Mouse (Mus musculus) stomach, embryonic 16.5 days (tissue): ENCODE measurements around the gene Timp3. TPM values are rescaled to one million over a fixed set of nuclear protein-coding genes. Genes with fewer than 3 reads are reported as not detected.
A peak's percentile ranks its signal among the peaks of the same experiment; 100 is the strongest.

Experiments
- ATAC-seq: fragments of 200-750 bp; cut with Nextera tagmentation; 2 replicates; pipeline ENCODE4 v1.8.0; 2017; ENCODE audit warnings: moderate number of reproducible peaks, moderate TSS enrichment; ENCODE audit not compliant: insufficient read depth, low FRiP score
- H3K27ac ChIP-seq: fragments of 300-500 bp; sonication (generic); 2 replicates; pipeline ENCODE4 v1.5.1; 2014; ENCODE audit warnings: low read length
- H3K27me3 ChIP-seq: fragments of 300-500 bp; sonication (generic); 2 replicates; pipeline ENCODE4 v1.6.1; 2014; ENCODE audit warnings: low read length, control low read depth, mixed read lengths; ENCODE audit not compliant: control insufficient read depth, insufficient read depth
- H3K36me3 ChIP-seq: fragments of 300-500 bp; sonication (generic); 2 replicates; pipeline ENCODE4 v1.6.1; 2014; ENCODE audit warnings: low read length; ENCODE audit not compliant: control insufficient read depth, insufficient read depth
- H3K4me1 ChIP-seq: fragments of 300-500 bp; sonication (generic); 2 replicates; pipeline ENCODE4 v1.6.1; 2014; ENCODE audit warnings: low read length, control low read depth, mixed read lengths; ENCODE audit not compliant: control insufficient read depth, insufficient read depth
- H3K4me2 ChIP-seq: fragments of 300-500 bp; sonication (generic); 2 replicates; pipeline ENCODE4 v1.6.1; 2014; ENCODE audit warnings: low read depth, low read length, mixed read lengths
- H3K4me3 ChIP-seq: fragments of 300-500 bp; sonication (generic); replicated peaks from 2 replicates; pipeline ENCODE4 v1.5.1; 2014; ENCODE audit warnings: mild to moderate bottlenecking, low read length
- H3K9ac ChIP-seq: fragments of 300-500 bp; sonication (generic); 2 replicates; pipeline ENCODE4 v1.6.1; 2014; ENCODE audit warnings: low read length
- H3K9me3 ChIP-seq: fragments of 300-500 bp; sonication (generic); replicated peaks from 2 replicates; pipeline ENCODE4 v1.6.1; 2016; ENCODE audit warnings: low read length, control low read depth; ENCODE audit not compliant: control insufficient read depth
- WGBS: fragments of 180-500 bp; shearing (Covaris S2); extraction: QIAGEN DNeasy Blood & Tissue Kit; methylation state at CpG from one replicate; pipeline ENCODE4 v1.1.7; 2014; 5-methylcytosine and 5-hydroxymethylcytosine counted together
- polyA plus RNA-seq: library from polyadenylated mRNA; unstranded; fragments of >200 nt; fragmentation: Nextera tagmentation; extraction: Ambion mirVana; gene quantifications from 2 replicates; pipeline ENCODE4 v1.2.1, GENCODE M21; 2015

Timp3 gene
- polyA plus RNA-seq, 1 experiment from 2014 or later = 76.1 TPM

GRCm38 (mm10) chr10:86338121-86338715, 38.0 kb downstream of the Timp3 start:
- peak overlapping the region; percentile 95; the same call in 1 of the 2 replicates for H3K27ac ChIP-seq
- H3K4me3 ChIP-seq = no peak overlapping the region
- no peaks in the 10 kb centered on the region for H3K27me3 ChIP-seq
- H3K4me1 ChIP-seq = peaks cover 78% of the 10 kb centered on the region
- H3K9ac ChIP-seq = no peak overlapping the region
- H3K4me2 ChIP-seq = no peak overlapping the region
- 65% methylated on average over 4 of the region's 4 CpGs for WGBS
- H3K9me3 ChIP-seq = no peaks in the 10 kb centered on the region
- no peak for ATAC-seq
- no peaks in the 10 kb centered on the region for H3K36me3 ChIP-seq

GRCm38 (mm10) chr10:86339121-86339520, 38.9 kb downstream of the Timp3 start:
- Histone ChIP-seq H3K4me3 (no peak overlapping the region), H3K4me1 (peaks cover 74% of the 10 kb centered on the region), H3K27me3 (no peaks in the 10 kb centered on the region), H3K9me3 (no peaks in the 10 kb centered on the region), H3K9ac (no peak overlapping the region), H3K4me2 (no peak overlapping the region), H3K27ac (peak overlapping the region; percentile 95), H3K36me3 (no peaks in the 10 kb centered on the region)
- no peak for ATAC-seq
- WGBS = 70% methylated on average over 4 of the region's 4 CpGs

DNA sequence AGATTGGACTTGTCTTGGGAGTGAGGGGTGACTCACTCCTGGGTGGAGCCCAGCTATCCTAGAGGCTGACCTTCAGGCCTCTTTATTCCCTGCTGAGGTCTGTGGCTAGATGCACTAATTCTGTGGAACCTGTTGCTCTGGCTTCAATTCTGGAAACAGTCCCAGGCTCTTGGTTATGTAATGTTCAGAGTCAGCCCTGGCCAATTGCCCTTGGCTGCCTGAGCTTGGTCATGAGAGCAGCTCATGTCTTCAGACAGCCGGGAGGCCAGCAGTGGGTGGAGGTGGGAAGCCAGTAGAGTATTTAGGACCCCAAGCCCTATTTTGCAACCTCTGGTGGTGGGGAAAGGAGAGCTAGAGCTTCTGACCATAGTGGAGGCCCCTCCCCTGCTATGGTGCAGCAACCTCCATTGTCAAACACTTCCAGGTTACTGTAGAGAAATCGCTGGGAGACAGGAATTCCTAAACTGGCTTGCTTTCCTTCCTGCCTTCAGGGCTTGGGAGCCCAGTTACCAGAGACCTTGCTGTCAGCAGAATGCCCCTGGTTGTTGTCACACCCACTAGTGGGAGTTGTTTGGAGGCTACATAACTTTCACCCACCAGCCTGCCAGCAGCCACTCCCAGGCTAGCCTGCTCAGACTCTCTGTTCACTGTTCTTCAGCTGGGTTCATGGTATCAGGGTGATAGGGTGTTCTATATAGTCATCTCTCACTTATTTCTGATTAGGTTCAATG, 39.6 kb downstream of the Timp3 start:
- Histone ChIP-seq H3K4me1 (peaks cover 67% of the 10 kb centered on the region), H3K27me3 (no peaks in the 10 kb centered on the region), H3K9me3 (no peaks in the 10 kb centered on the region), H3K4me2 (peak overlapping the region; percentile 12; the same call in 1 of the 2 replicates), H3K27ac (peak overlapping the region; percentile 95), H3K4me3 (no peak overlapping the region), H3K9ac (peak overlapping the region; percentile 2; the same call in 1 of the 2 replicates), H3K36me3 (no peaks in the 10 kb centered on the region)
- 31% methylated on average over 2 of the region's 2 CpGs for WGBS
- ATAC-seq = peak; percentile 84

DNA sequence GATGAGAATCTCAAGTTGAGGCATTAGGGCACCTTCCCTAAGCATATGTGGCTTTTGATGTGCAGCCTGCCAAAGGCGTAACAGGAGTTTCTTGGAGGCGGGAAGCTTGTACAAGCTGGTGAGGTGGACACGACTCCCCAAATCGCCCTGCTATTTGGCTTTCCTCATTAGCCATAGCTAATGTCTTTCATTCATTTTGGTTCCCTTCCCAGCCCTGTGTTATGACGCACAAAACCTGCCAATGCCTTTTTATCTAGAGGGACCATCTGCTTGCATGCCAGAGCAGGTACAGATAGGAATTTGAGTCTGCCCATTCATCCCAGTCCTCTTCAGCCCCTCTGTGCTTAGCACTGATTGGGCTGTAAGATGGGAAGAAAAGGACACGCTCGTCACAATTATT, 40.2 kb downstream of the Timp3 start:
- no peak overlapping the region for H3K9ac ChIP-seq
- no peak overlapping the region for H3K4me2 ChIP-seq
- no peak for ATAC-seq
- no peaks in the 10 kb centered on the region for H3K27me3 ChIP-seq
- H3K27ac ChIP-seq = peak overlapping the region; percentile 95; the same call in 1 of the 2 replicates
- H3K36me3 ChIP-seq = no peaks in the 10 kb centered on the region
- no peak overlapping the region for H3K4me3 ChIP-seq
- 72% methylated on average over 7 of the region's 7 CpGs for WGBS
- no peaks in the 10 kb centered on the region for H3K9me3 ChIP-seq
- H3K4me1 ChIP-seq = peaks cover 64% of the 10 kb centered on the region

GRCm38 (mm10) chr10:86340991-86341527, 40.9 kb downstream of the Timp3 start:
- Histone ChIP-seq H3K36me3 (no peaks in the 10 kb centered on the region), H3K27me3 (no peaks in the 10 kb centered on the region), H3K4me3 (no peak overlapping the region), H3K4me2 (no peak overlapping the region), H3K9me3 (no peaks in the 10 kb centered on the region), H3K27ac (peak overlapping the region; percentile 34; the same call in 1 of the 2 replicates), H3K9ac (peak overlapping the region; percentile 29; the same call in 1 of the 2 replicates), H3K4me1 (peaks cover 64% of the 10 kb centered on the region)
- ATAC-seq = no peak
- 76% methylated on average over 3 of the region's 3 CpGs for WGBS

GRCm38 (mm10) chr10:86341589-86341988, 41.4 kb downstream of the Timp3 start:
- no peaks in the 10 kb centered on the region for H3K36me3 ChIP-seq
- H3K9ac ChIP-seq = no peak overlapping the region
- peak; percentile 11; the same call in 1 of the 2 replicates for ATAC-seq
- H3K27me3 ChIP-seq = no peaks in the 10 kb centered on the region
- H3K9me3 ChIP-seq = no peaks in the 10 kb centered on the region
- H3K4me3 ChIP-seq = no peak overlapping the region
- 48% methylated on average over 8 of the region's 8 CpGs for WGBS
- H3K27ac ChIP-seq = peak overlapping the region; percentile 44; the same call in 1 of the 2 replicates
- H3K4me2 ChIP-seq = no peak overlapping the region
- H3K4me1 ChIP-seq = peaks cover 64% of the 10 kb centered on the region

DNA sequence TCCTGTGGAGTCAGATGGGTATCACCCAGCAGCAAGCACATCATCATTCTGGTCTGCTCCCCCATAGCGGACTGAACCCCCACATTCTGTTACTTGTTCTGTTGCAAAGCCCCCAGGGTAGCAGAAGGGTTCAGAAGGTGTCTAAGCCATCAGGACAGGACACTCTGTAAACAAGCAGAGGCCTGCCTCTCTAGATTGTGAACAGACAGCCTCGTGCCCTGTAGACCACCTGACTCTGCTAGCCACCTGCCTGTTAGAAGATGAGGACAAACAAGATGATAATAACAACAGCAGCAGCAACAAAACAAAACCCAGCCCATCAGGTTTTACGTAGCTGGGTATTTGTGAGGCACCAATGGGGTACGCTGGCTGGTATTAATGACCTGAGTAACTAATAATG, 42.0 kb downstream of the Timp3 start:
- no peak overlapping the region for H3K4me3 ChIP-seq
- H3K27me3 ChIP-seq = no peaks in the 10 kb centered on the region
- whole genome bisulfite sequencing = 80% methylated on average over 4 of the region's 4 CpGs
- no peaks in the 10 kb centered on the region for H3K9me3 ChIP-seq
- peaks cover 59% of the 10 kb centered on the region for H3K4me1 ChIP-seq
- ATAC-seq = no peak
- no peak overlapping the region for H3K4me2 ChIP-seq
- H3K36me3 ChIP-seq = no peaks in the 10 kb centered on the region
- peak overlapping the region; percentile 15; the same call in 1 of the 2 replicates for H3K9ac ChIP-seq
- H3K27ac ChIP-seq = peak overlapping the region; percentile 44

DNA sequence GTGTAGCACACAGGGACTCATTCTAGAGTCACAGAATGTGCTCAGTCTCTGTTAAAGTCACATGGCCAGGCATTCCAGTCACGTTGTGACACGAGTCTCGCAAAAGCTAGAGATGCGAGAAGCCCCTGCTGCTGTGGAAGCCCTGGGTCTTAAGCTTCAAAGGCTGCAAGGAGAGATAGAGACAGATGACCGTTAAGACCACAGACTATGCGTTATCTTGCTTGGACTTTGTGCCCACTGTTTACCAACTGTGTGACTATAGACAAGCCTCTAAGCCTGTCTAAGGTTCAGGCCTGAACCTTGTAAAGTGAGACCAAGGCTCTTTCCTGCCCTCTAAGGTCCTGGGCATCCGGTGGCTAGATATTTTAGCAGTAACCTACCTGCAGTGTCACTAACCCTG, 42.5 kb downstream of the Timp3 start:
- Histone ChIP-seq H3K27ac (peak overlapping the region; percentile 36; the same call in 1 of the 2 replicates), H3K36me3 (0 out of 2 replicates have a peak, but pooled peaks cover 1% of the 10 kb centered on the region), H3K27me3 (no peaks in the 10 kb centered on the region), H3K9me3 (no peaks in the 10 kb centered on the region), H3K9ac (0 out of 2 replicates have a peak overlapping the region, but pooled peaks have one; percentile 15), H3K4me1 (peaks cover 55% of the 10 kb centered on the region), H3K4me3 (no peak overlapping the region), H3K4me2 (no peak overlapping the region)
- 52% methylated on average over 7 of the region's 7 CpGs for WGBS
- peak; percentile 37; the same call in 1 of the 2 replicates for ATAC-seq

DNA sequence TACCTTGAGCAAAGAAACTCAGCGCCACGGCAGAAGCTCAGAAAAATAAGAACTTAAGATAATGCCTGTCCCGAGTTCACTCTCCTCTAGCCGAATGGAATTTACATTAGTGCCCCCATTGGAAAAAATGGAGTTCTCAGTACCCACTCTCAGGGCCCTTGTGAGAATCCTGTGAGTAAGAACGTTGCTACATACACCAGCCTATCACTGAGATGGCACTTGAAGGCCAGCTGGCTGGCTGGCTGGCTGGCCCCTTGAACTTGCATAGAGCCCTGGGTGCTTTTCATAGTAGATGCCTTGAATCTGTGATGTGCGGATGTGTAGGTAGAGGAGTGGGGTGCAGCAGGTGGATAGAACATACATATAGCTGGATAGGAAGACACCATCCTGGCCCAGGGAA, 43.2 kb downstream of the Timp3 start:
- Histone ChIP-seq H3K27ac (no peak overlapping the region), H3K4me2 (no peak overlapping the region), H3K4me3 (no peak overlapping the region), H3K36me3 (0 out of 2 replicates have a peak, but pooled peaks cover 4% of the 10 kb centered on the region), H3K27me3 (no peaks in the 10 kb centered on the region), H3K9me3 (no peaks in the 10 kb centered on the region), H3K4me1 (peaks cover 48% of the 10 kb centered on the region), H3K9ac (no peak overlapping the region)
- WGBS = 83% methylated on average over 6 of the region's 6 CpGs
- ATAC-seq = no peak
